Mouse (Mus musculus) G1E (cell line): ENCODE results near the gene Cd151. TPM values are rescaled to one million over a fixed set of nuclear protein-coding genes. Genes with fewer than 3 reads are reported as not detected.

Source experiments
- ATAC-seq: 2 replicates; pipeline ENCODE4 v1.8.0; 2016; ENCODE audit warnings: mild to moderate bottlenecking; ENCODE audit not compliant: insufficient number of reproducible peaks, poor library complexity, low FRiP score, severe bottlenecking; ENCODE audit errors: extremely low read depth
- DNase-seq: peaks from one replicate; pipeline ENCODE4 v3.0.0; 2012; ENCODE audit warnings: low spot score
- H3K27me3 ChIP-seq: 2 replicates; pipeline ENCODE4 v1.6.1; 2012; ENCODE audit warnings: mild to moderate bottlenecking, low read length, inconsistent platforms; ENCODE audit not compliant: insufficient read depth
- H3K36me3 ChIP-seq: replicated peaks from 2 replicates; pipeline ENCODE3; 2012; ENCODE audit warnings: mild to moderate bottlenecking, inconsistent platforms
- H3K4me1 ChIP-seq: 2 replicates; pipeline ENCODE4 v1.6.1; 2012; ENCODE audit warnings: low read depth, low read length, inconsistent platforms, mixed read lengths; ENCODE audit not compliant: insufficient read depth
- H3K4me3 ChIP-seq: 2 replicates; pipeline ENCODE4 v1.5.1; 2012; ENCODE audit warnings: low read depth, mild to moderate bottlenecking, inconsistent platforms, low read length, moderate library complexity, mixed read lengths
- H3K9me3 ChIP-seq: replicated peaks from 2 replicates; pipeline ENCODE4 v1.6.1; 2012; ENCODE audit warnings: inconsistent platforms
- CTCF ChIP-seq: IDR thresholded peaks from 2 replicates; pipeline ENCODE4 v1.5.1; 2012; ENCODE audit warnings: low read depth, low read length, inconsistent platforms, mixed read lengths
- GATA1 ChIP-seq: IDR thresholded peaks from 2 replicates; pipeline ENCODE4 v1.6.1; 2012; ENCODE audit warnings: borderline replicate concordance, low read length, inconsistent platforms, mixed read lengths
- GATA2 ChIP-seq: IDR thresholded peaks from 2 replicates; pipeline ENCODE4 v1.6.1; 2012; ENCODE audit warnings: low read depth, low read length, inconsistent platforms, borderline replicate concordance
- POLR2AphosphoS5 ChIP-seq: IDR thresholded peaks from 2 replicates; pipeline ENCODE4 v1.6.1; 2012; ENCODE audit warnings: low read depth, low read length, inconsistent platforms; ENCODE audit not compliant: insufficient replicate concordance
- TAL1 ChIP-seq: conservative IDR thresholded peaks from 2 replicates; pipeline ENCODE4 v1.6.1; 2012; ENCODE audit warnings: low read depth, low read length, inconsistent platforms, mixed read lengths
- polyA plus RNA-seq: library from polyadenylated mRNA; stranded (reverse); fragments of >175 nt; gene quantifications from 2 replicates; pipeline ENCODE4 v1.2.3, GENCODE M21; 2012
- total RNA-seq, 2 experiments: library from RNA; stranded (forward) in 1 of 2; stranded (reverse) in 1 of 2; fragments of 200-1000 nt in 1 of 2; fragments of >200 nt in 1 of 2; fragmentation: Nextera tagmentation in 1 of 2; gene quantifications; 2 replicates each; pipeline ENCODE4 v1.2.3; 2014 to 2017

Gene Cd151
- total and polyA plus RNA-seq, 3 experiments = 13.3 to 24.3 (median 13.8) TPM

GRCm38 (mm10) chr7:141455610-141456314 lies 11.4 kb upstream of the Cd151 start:
- Histone ChIP-seq H3K36me3 (peaks cover 65% of the 10 kb centered on the region), H3K9me3 (no peaks in the 10 kb centered on the region), H3K4me3 (peak overlapping the region; percentile 86), H3K4me1 (peaks cover 59% of the 10 kb centered on the region), H3K27me3 (peaks cover 2% of the 10 kb centered on the region; the same call in 1 of the 2 replicates)
- TF ChIP-seq CTCF (no peak), GATA1 (no peak), TAL1 (no peak), POLR2AphosphoS5 (no peak), GATA2 (no peak)
- DNase-seq (no peak), ATAC-seq (peak; percentile 30; the same call in 1 of the 2 replicates)

GRCm38 (mm10) chr7:141456739-141457138 lies 10.5 kb upstream of the Cd151 start:
- Histone ChIP-seq H3K36me3 (peaks cover 59% of the 10 kb centered on the region), H3K9me3 (no peaks in the 10 kb centered on the region), H3K27me3 (peaks cover 10% of the 10 kb centered on the region), H3K4me1 (peaks cover 49% of the 10 kb centered on the region), H3K4me3 (no peak overlapping the region)
- DNase-seq (no peak), ATAC-seq (no peak)
- TF ChIP-seq CTCF (no peak), POLR2AphosphoS5 (no peak), GATA1 (no peak), GATA2 (no peak), TAL1 (no peak)

- peaks cover 54% of the 10 kb centered on the region for H3K36me3 ChIP-seq
- H3K9me3 ChIP-seq = no peaks in the 10 kb centered on the region
- no peak for ATAC-seq
- TF ChIP-seq POLR2AphosphoS5 = no peak
- no peak for TF ChIP-seq CTCF
- TF ChIP-seq GATA1 = no peak
- no peak for TF ChIP-seq GATA2
- no peak for TF ChIP-seq TAL1
- peaks cover 48% of the 10 kb centered on the region for H3K4me1 ChIP-seq
- H3K27me3 ChIP-seq = peaks cover 15% of the 10 kb centered on the region
- no peak for DNase-seq
- no peak overlapping the region for H3K4me3 ChIP-seq
Measured at GRCm38 (mm10) chr7:141457236-141457635, 10.0 kb upstream of the Cd151 start.

GRCm38 (mm10) chr7:141457986-141458660 lies 9.1 kb upstream of the Cd151 start:
- no peak for TF ChIP-seq TAL1
- peak; percentile 23; the same call in 1 of the 2 replicates for TF ChIP-seq CTCF
- DNase-seq (peak; percentile 70), ATAC-seq (no peak)
- H3K27me3 ChIP-seq = peaks cover 24% of the 10 kb centered on the region
- H3K4me3 ChIP-seq = no peak overlapping the region
- H3K4me1 ChIP-seq = peaks cover 51% of the 10 kb centered on the region
- no peaks in the 10 kb centered on the region for H3K9me3 ChIP-seq
- H3K36me3 ChIP-seq = peaks cover 52% of the 10 kb centered on the region

DNA sequence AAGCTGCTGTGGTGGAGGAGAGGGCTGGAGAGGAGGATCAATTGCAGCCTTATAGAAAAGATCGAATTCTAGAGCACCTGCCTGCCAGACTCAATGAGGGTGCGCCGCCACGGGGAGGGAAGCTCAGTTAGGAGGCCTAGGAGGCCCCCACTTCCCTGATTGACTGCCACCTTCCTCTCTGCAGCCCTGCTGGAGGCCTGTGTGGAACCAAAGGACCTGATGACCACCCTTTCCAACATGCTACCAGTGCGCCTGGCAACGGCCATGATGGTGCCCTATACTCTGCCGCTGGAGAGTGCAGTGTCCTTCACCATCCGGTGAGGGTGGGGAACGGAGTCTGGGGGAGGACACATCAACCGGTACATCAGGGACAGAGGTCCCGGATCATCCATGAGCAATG lies 8.5 kb upstream of the Cd151 start:
- H3K4me3 ChIP-seq = no peak overlapping the region
- no peak for ATAC-seq
- no peak for DNase-seq
- peaks cover 29% of the 10 kb centered on the region for H3K27me3 ChIP-seq
- H3K4me1 ChIP-seq = peaks cover 48% of the 10 kb centered on the region
- peaks cover 48% of the 10 kb centered on the region for H3K36me3 ChIP-seq
- H3K9me3 ChIP-seq = no peaks in the 10 kb centered on the region
- TF ChIP-seq CTCF (no peak), GATA2 (no peak), TAL1 (no peak), POLR2AphosphoS5 (no peak), GATA1 (no peak)

GRCm38 (mm10) chr7:141459301-141459711 lies 7.9 kb upstream of the Cd151 start:
- TF ChIP-seq TAL1 (no peak), CTCF (no peak), GATA1 (no peak), POLR2AphosphoS5 (no peak), GATA2 (no peak)
- no peak for DNase-seq
- Histone ChIP-seq H3K27me3 (peaks cover 36% of the 10 kb centered on the region), H3K4me1 (peaks cover 49% of the 10 kb centered on the region), H3K4me3 (no peak overlapping the region), H3K36me3 (peaks cover 48% of the 10 kb centered on the region), H3K9me3 (no peaks in the 10 kb centered on the region)
- no peak for ATAC-seq
